Mouse (Mus musculus) cerebellum, adult 18-20 months (tissue): ENCODE measurements around the gene Gm5678.
"Not testable (repeated sequence)": the region's sequence is repeated elsewhere in the genome, so short reads cannot be mapped to it uniquely, and the experiment has no call there.

Experiments used
- DNase-seq, 2 experiments: peaks; one replicate each; pipeline ENCODE4 v3.0.0; 2021

Gene Gm5678

DNA sequence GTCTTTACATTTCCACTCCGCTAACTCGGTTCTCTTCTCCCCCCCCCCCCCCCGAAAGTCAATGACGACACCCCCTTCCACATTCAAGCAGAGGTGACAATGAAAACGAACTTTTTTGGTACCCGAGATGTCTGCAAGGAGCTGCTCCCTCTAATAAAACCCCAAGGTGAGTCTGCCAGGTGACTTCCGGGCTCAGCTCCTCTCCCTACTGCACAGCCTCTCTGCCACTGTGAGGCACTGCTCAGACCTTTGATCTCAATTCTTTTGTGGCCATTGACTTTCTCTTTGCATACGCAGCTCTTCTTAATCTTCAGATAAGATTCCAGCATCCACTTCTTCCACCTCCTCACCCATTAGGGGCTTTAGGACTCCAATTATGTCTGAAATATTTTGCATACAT is 19.2 kb upstream of the Gm5678 start:
- DNase-seq: no peak

DNA sequence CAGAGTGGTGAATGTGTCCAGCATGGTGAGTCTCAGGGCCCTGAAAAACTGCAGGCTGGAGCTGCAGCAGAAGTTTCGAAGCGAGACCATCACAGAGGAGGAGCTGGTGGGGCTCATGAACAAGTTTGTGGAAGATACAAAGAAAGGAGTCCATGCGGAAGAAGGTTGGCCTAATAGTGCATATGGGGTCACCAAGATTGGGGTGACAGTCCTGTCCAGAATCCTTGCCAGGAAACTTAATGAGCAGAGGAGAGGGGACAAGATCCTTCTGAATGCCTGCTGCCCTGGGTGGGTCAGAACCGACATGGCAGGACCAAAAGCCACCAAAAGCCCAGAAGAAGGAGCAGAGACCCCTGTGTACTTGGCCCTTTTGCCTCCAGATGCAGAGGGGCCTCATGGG is 18.1 kb upstream of the Gm5678 start:
- DNase-seq: no peak

GRCm38 (mm10) chr16:93610961-93611360 is 16.9 kb upstream of the Gm5678 start:
- no peak for DNase-seq

DNA sequence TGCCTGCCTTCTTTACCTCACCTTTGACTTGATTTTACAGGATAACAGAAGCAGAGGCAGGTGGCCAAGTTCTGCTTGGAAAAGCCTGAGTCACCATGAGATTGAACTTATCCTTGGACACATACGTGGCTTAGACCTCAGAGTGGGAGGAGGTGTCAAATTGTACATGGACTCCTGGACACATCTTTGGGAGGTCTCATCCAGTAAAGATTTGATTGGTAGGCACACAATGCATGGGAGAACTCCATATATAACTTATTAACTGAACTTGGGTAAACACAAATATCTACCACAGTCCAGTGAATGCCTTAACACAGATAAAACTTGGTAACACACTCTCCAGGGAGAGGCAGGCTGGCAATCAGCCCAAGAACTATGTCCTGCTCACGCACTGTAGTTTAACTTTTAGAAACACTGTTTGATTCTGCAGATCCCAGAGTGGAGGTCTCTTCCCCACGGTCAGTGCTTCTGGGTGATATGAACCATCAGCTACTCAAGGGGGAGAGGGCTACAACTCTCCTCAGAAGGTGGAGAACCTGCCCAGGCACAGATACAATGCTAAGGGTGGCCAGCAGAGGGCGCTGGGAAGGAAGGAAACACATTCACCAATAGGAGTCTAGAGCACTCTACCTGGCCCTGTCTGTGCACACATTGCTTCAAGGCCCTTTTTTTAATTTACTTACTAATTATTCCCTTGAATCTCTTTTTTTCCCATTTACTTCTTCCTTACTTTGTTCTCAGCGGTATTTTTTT is 12.6 kb upstream of the Gm5678 start:
- DNase-seq: peak; percentile 70 to 71

GRCm38 (mm10) chr16:93623759-93624158 is 4.1 kb upstream of the Gm5678 start:
- DNase-seq: not testable (repeated sequence)

DNA sequence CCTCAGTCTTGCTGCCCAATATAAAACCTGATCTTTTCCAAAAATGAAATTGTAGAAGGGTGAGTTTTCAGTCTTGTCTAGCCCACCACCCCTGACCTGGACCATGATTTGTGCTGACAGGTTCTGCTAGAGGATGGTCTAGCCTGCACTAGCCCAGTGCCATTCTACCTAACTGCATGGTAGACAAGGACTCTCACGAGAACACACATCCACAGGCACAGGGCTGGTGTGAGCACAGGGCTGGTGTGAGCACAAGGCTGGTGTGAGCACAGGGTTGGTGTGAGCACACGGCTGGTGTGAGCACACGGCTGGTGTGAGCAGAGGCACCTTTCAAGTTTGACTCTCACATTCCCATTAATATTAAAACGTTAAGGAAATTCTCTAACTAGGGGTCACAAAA is 3.2 kb upstream of the Gm5678 start:
- no peak for DNase-seq

- DNase-seq: peak in 1 of 2 experiments; percentile 29
These were observed 1.2 kb upstream of the Gm5678 start for GRCm38 (mm10) chr16:93626745-93627144.

DNA sequence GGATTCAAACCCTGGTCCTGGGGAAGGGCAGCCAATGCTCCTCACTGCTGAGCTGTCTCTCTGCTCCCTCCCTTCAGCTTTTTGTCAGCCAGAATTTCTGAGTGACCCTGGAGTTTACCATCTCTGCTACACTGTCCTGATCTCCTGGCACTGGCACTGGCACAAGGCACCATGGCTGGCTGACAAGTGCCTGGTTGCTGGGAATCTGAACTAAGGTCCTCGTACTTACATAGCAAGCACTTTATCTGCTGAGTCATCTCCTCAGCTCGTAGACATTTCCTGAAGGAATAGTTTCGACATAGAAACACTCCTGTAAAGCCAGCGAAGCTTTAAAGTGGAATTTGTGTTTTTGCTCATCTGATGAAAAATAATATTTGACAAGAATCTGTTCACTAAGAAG is 16.1 kb downstream of the Gm5678 start:
- no peak for DNase-seq

GRCm38 (mm10) chr16:93648441-93649183 is 20.7 kb downstream of the Gm5678 start:
- no peak for DNase-seq

DNA sequence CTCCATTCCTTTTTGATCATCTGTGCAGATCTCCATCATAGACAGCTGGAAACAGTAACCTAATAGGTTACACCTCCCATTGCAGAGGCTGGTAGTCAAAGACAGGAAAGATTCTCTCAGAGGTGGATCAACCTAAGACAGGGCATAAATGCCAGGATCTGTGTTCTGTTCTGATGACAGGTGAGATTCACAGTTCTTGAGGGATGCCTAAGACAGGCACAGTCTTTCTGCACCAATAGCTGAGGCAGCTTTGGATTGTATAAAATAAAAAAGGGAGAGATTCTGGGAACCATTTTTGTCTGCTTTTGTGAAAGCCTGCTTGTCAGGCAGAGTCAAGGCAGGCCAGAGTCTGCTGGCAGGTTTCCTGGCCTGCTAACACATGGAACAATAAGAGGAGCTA is 40.1 kb downstream of the Gm5678 start:
- no peak for DNase-seq

GRCm38 (mm10) chr16:93669521-93669920 is 41.6 kb downstream of the Gm5678 start:
- no peak for DNase-seq

DNA sequence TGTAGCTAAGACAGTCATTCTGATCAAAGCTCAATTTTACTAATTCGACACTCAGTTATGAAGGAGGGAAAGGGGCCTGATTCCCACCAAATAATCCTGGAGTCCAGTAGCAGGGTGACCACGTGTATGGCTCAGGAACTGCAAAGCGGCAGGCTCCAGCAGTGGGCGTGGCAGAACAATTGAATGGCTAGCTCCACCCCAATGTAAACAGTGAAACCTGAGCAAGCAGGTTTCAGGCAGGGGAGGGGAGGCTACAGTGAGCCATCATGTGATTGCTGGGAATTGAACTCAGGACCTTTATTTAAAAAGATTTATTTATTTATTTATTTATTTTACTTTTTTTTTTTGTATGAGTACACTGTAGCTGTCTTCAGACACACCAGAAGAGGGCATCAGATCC is 42.6 kb downstream of the Gm5678 start:
- DNase-seq: not testable (repeated sequence)

DNA sequence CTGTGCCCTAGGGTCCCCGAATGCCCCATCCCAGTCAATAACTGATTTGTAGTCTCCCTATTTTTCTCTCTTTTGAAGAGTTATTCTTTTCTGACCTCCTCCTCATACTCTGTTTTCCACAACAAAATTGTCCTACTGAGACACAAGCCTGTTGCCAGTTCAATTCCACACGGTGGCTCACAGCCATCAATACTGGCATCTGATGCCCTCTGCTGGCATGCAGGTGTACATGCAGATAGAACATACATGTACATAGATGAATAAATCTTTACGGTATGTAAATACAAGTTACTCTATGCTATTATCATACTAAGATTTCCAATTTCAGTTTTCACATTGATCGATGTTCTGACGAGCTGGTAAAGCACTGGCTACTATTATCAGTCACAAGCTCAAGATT is 43.2 kb downstream of the Gm5678 start:
- no peak for DNase-seq

DNA sequence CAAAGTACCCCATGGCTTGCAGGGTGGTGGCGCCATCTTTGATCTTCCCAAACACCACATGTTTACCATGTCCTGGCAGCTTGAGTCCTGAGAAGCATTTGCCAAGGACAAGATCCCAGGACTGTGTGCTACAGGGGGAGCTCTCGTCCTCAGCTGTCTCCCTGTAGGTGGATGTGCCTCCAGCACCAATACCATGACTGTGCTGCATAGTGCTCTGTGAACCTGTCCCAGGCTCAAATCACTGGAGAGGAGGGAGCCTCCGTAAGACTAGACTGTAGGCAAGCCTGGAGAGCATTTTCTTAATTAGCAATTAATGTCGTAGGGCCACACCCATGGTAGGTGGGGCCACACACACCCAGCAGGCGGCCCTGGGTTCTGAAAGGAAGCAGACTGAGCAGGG is 48.5 kb downstream of the Gm5678 start:
- no peak for DNase-seq

- DNase-seq: no peak
These were observed 50.3 kb downstream of the Gm5678 start for GRCm38 (mm10) chr16:93678206-93678605.

- DNase-seq: no peak
These were observed 51.3 kb downstream of the Gm5678 start for GRCm38 (mm10) chr16:93679165-93679564.
